Mouse (Mus musculus) brain, embryonic 18.5 days (tissue): ENCODE data around the gene Map3k21.

Experiments used
- DNase-seq: peaks from one replicate; pipeline ENCODE4 v3.0.0-alpha.2; 2012; ENCODE audit warnings: low read depth, low spot score

Map3k21 gene

DNA sequence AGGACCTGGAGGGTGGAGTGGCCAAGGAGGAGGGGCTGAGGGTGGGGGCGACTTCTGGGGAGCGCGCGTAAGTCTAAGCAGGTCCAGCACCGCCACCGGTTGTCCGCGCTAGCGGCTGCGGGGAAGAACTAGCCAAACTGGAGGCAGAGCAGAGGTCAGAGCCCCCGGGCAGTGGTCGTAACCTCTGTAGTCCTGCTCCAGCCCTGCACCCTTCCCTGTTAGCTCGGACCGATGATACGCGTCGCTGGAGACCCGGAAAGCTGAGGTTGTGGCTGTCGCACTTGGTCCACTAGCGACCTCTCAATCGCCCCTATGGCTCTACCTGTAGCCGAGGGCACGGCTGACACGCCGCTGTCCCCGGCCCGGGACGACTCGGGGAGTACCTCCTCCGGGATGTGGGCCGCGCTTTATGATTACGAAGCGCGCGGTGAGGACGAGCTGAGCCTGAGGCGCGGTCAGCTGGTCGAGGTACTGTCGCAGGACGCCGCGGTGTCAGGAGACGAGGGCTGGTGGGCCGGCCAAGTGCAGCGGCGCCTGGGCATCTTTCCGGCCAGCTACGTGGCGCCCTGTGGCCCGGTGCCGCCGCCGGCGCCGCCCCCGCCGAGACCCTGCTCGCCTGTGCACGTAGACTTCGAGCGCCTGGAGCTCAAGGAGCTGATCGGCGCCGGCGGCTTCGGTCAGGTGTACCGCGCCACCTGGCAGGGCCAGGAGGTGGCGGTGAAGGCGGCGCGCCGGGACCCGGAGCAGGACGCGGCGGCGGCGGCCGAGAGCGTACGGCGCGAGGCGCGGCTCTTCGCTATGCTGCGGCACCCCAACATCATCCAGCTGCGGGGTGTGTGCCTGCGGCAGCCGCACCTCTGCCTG is at the start of gene Map3k21:
Map3k21 (plus strand) TSS at position 86 of the 864 bp plus-strand sequence.
- no peak for DNase-seq

DNA sequence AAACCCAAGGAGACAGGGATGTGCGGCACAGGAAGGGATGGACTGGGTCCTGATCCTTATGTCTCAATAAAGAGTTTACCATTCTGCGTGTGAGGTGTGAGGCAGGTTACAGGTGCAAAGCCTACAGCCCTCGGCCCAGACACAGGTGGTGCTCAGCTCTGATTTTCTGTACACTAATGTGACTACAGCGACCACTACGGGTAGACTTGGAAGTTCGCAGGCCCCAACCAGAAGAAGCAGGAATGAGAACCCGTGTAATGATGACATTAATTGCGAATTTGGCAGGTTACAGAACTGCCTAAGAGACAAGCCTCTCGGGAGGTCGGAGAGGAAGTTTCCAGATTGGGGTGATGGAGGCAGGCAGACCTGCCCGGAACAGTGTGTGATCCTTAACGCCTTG is 44.1 kb upstream of the Map3k21 start:
- no peak for DNase-seq

- DNase-seq: no peak
Observed at GRCm38 (mm10) chr8:125868552-125868951, 41.7 kb upstream of the Map3k21 start.

DNA sequence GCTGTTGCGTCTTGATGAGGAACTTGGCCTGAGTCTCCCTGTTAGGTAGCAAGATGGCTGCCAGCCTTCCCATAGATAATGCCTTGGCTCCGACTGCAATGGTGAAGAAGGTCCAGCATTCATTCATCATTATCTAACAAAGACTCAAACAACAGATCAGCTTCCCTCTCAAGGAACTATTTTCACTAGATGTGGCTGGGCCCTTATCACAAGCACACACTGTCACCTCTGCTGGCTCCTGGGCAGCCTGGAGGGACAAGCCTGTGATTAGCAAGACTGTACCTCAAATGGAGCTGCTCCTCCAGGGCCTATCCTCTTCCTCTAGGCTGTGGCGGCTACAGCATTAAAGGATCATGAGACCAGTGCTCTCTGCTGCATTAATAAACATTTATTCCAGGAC is 40.5 kb upstream of the Map3k21 start:
- no peak for DNase-seq

DNA sequence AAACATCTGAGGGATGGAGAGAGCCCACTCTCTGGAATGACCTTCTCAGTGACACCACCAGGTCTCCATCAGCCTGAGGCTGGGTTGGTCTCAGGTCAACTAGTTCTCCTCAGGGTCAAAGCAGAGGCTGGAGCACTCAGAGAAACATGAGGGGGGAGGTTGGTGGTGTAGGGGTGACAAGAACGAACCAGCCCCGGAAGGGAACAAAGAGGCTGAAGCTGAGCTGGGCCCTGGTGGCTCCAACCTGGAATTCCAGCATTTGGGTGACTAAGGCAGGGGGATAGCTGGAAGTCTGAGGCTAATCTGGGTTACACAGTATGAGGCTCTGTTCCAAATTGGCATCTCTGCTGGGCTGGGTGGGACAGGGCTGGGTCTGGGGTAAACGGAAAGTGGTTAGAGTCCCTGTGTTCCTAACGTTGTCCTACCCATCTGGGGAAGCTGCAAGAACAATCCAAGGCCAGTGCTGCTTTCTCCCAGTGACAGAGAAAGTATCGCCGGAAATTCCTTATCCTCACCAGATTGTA is 40.0 kb upstream of the Map3k21 start:
- no peak for DNase-seq

DNA sequence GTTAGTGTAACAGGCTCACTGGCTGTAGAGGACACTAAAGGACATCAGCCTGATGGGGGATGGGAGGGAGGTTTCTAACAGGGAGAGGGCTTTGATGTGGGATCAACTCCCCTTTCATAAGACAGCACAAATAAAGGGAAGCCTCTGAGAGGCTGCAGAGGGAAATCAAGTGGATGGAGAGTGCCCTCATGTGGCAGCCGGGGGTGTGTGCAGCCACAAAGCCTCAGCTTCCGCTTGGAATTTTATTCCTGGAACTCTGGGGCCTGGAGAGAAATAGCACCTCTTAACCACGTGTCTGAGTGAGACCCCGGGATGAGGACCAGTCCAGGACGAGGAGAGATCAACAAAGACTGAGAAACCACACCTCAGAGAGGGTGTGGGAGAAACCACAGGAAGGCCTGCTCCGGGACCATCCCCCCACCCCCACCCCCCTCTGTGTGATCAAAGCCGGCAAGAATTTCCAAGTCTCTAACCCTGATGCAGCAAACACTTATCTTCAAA is 39.4 kb upstream of the Map3k21 start:
- peak; percentile 51 for DNase-seq

DNA sequence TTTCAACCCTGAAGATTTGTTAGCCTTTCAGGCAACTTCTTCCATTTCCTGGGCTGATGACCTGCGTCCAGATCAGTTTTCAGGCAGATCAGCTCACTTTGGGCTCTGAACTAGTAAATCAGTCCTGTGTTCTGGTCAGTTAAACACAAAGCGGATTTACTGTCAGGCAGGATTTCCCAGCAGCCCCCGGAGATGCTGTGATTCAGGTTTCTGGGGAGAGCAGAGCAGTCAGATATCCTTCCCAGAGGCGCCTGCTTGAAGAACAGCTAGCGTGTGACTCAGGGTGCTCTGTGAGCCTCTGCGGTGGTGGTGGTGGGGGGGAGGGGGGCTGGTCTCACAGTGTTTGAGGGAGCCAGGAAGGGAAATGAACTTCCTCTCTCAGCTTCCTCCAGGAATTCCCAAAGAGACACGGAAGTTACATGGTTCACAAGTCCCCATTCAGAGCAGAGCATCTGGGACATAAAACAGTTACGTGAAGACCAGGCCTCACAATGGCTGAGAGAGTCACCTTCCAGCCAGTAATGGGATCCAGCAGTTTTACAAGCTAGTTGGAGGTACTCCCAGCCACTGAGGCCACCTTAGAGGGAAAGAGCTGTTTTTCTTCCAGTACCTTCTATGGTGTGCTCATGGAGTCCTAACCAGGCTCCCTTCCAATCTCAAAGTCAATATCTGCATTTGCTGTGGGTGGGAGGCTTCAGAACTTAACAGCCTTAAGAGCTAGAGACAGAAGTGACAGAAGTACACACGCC is 37.6 kb upstream of the Map3k21 start:
- DNase-seq: no peak

GRCm38 (mm10) chr8:125873250-125873534 is 37.1 kb upstream of the Map3k21 start:
- no peak for DNase-seq

DNA sequence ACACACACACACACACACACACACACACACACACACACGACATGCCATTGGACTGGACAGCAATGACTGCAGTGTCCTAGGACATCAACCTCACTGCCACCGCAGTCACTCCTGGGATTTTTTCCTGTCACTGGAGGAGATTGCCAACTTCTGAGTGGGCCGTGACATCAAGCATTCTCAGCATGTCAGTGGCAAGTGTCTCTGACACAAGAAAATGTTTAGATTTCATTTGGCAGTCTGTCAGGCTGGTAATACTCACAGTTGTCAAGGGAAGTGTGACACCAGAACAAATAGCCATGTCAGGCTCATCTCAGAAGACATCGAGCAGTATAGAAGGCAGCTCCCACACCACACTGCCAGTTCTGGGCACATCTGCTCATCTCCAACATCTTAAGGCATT is 29.8 kb upstream of the Map3k21 start:
- no peak for DNase-seq

DNA sequence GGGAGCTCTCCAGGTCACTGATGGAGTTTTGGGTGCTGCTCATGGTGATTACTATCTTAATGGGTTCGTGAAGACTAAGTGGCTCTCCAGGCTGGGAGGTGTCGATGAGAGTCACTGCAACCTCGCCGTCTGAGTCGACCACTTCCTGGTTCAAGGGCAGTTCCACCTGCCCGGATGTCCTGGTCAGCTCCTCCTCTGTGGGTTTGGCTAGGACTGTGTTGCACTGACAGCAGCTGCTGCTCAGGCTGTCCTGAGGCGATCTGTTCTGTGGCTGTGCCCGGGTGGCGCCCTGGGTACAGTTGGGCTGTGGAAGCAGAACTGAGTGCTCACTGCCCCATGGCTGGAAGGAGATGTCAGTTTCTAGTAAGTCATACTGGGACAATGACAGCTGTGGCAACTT is 22.7 kb upstream of the Map3k21 start:
- no peak for DNase-seq

DNA sequence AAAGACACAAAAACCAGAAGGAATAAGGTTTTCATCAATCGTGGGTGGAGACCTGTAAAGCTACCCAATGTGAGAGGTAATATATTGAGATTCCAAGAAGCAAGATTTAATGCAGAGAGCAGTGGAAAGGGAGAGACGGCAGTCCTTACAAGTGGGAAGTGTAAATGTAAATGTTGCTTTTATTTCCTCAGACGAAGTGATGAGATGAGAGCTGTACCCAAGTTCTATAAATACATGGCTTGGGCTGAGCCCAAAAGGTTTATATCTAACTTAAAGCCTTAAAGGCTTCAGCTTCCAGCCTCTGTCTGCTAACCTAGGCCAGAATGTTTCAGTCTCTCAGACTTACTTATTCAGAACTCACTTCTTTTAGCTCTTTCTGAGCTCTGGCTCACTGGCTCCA is 20.3 kb upstream of the Map3k21 start:
- no peak for DNase-seq

DNA sequence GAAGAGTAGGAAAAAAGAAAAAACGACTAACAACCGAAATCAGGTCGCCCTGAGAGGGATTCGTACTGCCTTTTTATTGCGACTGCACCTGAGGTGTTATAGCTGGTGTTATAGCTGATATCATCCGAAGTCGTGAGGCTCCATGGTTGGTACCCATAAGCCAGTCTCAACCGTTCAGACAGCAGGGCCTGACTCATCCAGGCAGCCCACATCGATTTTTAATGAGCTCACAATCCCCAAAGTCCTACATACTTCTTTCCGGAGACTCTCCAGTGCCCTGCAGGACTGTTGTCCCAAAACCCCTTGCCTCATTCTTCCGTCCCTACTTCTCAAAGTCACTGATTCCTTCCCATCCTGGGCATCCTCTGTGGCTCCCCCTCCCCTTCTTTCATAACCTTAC is 12.9 kb upstream of the Map3k21 start:
- no peak for DNase-seq

DNA sequence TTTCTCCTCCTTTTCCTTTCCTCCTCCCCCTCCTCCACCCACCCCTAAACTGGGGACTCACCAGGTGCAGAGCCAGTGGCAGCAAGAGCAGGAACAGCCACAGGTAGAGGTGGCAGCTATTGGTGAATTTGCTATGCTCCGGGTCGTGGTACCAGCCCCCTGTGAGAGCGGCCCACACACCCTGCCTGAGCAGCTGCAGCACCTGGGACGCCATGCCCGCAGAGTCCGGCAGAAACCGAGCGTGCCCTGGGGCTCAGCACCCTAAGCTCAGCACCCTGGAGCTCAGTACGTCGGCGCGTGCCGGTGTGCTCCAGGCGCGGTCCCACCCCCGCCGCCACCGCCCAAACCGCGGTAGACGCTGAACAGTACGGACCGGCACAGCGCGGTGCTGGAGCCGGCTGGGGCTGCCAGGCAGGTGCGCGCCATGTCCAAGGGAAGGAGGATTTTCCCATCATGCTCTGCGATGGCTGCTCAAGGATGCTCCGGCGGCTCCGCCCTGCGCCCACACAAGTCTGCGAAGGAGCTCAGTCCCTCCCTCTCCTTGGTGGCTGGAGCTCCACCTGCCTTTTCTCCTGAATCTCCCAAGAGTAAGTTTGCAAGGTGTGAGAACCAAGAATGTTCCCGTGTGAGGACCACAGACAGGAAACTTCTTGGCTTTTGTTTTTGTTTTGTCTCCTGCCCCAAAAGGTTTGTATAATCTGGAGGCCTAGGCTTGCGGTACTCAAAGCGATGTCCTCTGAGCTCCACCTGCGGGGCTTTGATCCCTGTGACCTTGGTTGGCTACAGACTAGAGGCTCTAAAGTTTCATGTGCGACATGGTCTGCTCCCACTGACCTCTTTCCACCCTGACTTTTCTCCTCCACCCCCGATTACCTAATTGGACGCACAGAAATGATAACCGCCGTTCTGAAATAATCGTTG is 12.1 kb upstream of the Map3k21 start, which contains the start of gene Pcnx2:
Pcnx2 (minus strand) TSS at position 450 of the 921 bp plus-strand sequence.
- DNase-seq: peak; percentile 64

DNA sequence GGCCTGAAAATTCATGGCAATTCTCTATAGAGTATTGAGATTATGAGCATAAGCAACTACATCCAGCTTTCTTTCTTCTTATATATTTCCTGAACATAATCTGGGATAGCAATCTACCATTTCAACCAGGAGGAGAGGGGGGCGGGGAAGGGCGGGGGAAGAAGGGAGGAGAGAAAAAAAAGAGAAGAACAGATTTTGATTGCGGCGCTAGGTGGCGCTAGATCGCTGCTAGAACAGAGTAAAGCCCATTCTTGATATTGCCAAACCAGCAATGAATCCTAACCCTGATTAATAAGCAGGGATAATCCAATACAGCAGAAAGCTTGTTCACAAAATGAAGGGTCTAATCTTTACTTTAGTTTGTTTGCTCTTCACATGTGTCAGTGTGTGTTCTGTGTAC is 11.4 kb upstream of the Map3k21 start:
- peak; percentile 69 for DNase-seq

- no peak for DNase-seq
Observed at GRCm38 (mm10) chr8:125901167-125901566, 9.1 kb upstream of the Map3k21 start.

GRCm38 (mm10) chr8:125902521-125902920 is 7.7 kb upstream of the Map3k21 start:
- DNase-seq: no peak

GRCm38 (mm10) chr8:125905341-125905740 is 4.9 kb upstream of the Map3k21 start:
- no peak for DNase-seq

GRCm38 (mm10) chr8:125907311-125907710 is 2.9 kb upstream of the Map3k21 start:
- no peak for DNase-seq

DNA sequence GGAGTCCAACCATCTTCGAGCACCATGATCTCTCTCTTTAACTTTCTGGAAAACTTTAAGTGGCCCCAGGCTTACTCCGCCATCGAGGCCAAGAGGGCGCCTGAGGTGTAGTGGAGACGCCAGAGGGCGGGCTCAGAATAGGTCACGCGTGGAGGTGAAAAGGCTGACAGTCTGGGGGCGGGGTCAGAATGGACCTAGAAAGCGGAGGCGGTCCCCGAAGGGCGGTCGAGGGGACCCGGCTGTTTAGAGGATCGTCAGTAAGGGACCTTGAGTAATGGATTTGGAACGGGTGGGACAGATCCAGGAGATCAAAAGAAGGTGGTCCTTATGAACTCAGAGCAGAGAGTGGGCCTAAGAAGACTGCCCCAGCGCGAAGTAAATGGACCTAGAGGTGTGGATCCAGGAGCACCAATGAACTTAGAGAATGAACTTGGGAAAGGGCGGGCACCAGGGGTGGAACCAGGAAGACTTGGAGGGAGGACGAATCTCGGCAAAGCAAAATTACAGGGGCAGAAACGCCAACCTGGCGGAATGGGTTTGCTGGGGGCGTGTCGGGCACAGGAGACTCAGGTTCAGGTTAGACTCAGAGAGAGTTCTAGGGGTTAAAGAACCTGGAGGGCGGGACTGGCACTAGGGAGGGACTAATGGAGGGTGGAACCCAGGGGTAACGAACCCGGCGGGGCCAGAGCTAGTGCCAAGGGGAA is 437 bp upstream of the Map3k21 start:
- no peak for DNase-seq

DNA sequence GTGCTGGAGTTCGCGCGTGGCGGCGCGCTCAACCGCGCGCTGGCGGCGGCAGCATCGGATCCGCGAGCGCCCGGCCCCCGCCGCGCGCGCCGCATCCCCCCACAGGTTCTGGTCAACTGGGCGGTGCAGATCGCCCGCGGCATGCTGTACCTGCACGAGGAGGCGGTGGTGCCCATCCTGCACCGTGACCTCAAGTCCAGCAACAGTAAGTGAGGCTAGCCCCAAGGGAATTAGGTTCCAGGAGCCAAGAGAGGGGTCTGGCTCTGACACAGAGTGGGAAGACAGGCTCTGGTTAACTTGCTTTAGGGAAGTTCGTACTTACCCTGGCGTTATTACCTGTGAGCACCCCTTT is 955 bp downstream of the Map3k21 start:
- no peak for DNase-seq

DNA sequence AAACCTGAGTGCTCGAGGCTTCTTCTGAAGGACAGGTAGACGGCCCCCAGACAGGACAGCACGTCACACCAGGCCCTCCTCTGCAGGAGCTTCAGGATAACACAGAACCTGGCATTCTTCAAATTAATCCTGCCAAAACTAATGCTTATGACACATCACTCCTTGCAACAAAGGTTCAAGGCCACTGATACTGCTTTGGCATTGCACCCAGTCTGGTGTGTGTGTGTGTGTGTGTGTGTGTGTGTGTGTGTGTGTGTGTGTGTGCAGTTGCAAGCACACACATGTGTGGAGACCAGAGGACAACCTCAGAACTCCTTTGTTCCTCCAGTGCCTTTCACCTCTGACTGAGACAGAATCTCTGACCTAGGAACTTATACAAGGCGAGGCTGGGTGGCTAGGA is 3.0 kb downstream of the Map3k21 start:
- no peak for DNase-seq
